Mouse (Mus musculus) liver, embryonic 12.5 days (tissue): ENCODE results near the gene Hist1h4k. TPM values are rescaled to one million over a fixed set of nuclear protein-coding genes. Genes with fewer than 3 reads are reported as not detected.
A peak's percentile ranks its signal among the peaks of the same experiment; 100 is the strongest.
"Not testable (repeated sequence)": the region's sequence is repeated elsewhere in the genome, so short reads cannot be mapped to it uniquely, and the experiment has no call there.

Source experiments
- ATAC-seq: fragments of 200-750 bp; cut with Nextera tagmentation; 2 replicates; pipeline ENCODE4 v1.8.0; 2017; ENCODE audit warnings: moderate number of reproducible peaks, mild to moderate bottlenecking, moderate library complexity
- H3K27ac ChIP-seq: fragments of 300-500 bp; sonication (generic); 2 replicates; pipeline ENCODE4 v1.5.1; 2016; ENCODE audit warnings: mild to moderate bottlenecking
- H3K27me3 ChIP-seq: fragments of 300-500 bp; sonication (generic); replicated peaks from 2 replicates; pipeline ENCODE4 v1.6.1; 2016; ENCODE audit warnings: mild to moderate bottlenecking, moderate library complexity
- H3K36me3 ChIP-seq: fragments of 300-500 bp; sonication (generic); 2 replicates; pipeline ENCODE4 v1.6.1; 2016; ENCODE audit warnings: mild to moderate bottlenecking, moderate library complexity
- H3K4me1 ChIP-seq: fragments of 300-500 bp; sonication (generic); 2 replicates; pipeline ENCODE4 v1.6.1; 2016
- H3K4me2 ChIP-seq: fragments of 300-500 bp; sonication (generic); 2 replicates; pipeline ENCODE4 v1.6.1; 2016; ENCODE audit warnings: mild to moderate bottlenecking, moderate library complexity
- H3K4me3 ChIP-seq: fragments of 300-500 bp; sonication (generic); 2 replicates; pipeline ENCODE4 v1.5.1; 2016; ENCODE audit warnings: mild to moderate bottlenecking, moderate library complexity
- H3K9ac ChIP-seq: fragments of 300-500 bp; sonication (generic); 2 replicates; pipeline ENCODE4 v1.6.1; 2016; ENCODE audit warnings: mild to moderate bottlenecking, moderate library complexity
- H3K9me3 ChIP-seq: fragments of 300-500 bp; sonication (generic); replicated peaks from 2 replicates; pipeline ENCODE4 v1.6.1; 2016; ENCODE audit warnings: mild to moderate bottlenecking, moderate library complexity
- WGBS: fragments of 180-500 bp; shearing (Covaris S2); methylation state at CpG from one replicate; pipeline ENCODE4 v1.1.7; 2016; ENCODE audit not compliant: insufficient replicate concordance; 5-methylcytosine and 5-hydroxymethylcytosine counted together
- polyA plus RNA-seq: library from polyadenylated mRNA; unstranded; fragments of >200 nt; fragmentation: Nextera tagmentation; extraction: Ambion mirVana; gene quantifications from 2 replicates; pipeline ENCODE4 v1.2.1, GENCODE M21; 2016

Hist1h4k gene
- polyA plus RNA-seq, 1 experiment from 2014 or later: 3.7 TPM

DNA sequence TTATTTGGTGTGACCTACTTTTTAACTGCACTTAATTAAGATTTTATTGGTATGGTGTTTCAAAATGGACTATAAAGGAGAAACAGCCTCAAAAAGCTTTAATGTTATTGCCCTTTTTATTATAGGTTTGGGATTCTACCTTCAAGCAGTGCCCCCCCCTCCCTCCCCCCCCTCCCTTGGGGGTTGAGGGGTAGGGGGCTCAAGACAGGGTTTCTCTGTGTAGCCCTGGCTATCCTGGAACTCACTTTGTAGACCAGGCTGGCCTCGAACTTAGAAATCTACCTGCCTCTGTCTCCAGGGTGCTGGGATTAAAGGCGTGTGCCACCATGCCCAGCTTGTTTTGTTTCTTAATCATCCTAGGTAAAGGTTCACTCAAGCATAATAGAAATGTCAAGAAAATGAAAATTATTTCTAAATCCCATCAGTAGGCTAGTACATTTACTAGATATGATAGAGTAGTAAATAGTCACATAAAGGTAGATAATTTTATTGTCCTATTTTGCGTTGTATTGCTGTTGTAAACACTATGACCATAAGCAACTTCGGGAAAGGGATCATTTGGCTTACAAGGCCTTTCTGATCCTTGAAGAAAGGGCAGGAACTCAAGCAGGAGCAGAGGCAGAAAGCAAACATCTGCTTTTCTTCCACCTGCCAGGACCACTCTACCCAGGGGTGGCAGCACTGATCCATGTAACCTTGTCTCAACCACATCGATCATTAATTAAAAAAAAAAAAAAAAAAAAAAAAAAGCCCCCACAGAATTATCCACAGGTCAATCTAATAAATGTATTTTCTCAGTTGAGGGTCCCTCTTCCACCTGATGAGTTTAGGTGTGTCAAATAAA, 27.1 kb downstream of the Hist1h4k start:
- Histone ChIP-seq H3K27me3 (no peaks in the 10 kb centered on the region), H3K36me3 (no peaks in the 10 kb centered on the region), H3K9me3 (no peaks in the 10 kb centered on the region), H3K4me1 (peaks cover 42% of the 10 kb centered on the region), H3K4me3 (peak overlapping the region; percentile 44), H3K27ac (peak overlapping the region; percentile 97), H3K9ac (peak overlapping the region; percentile 62), H3K4me2 (peak overlapping the region; percentile 83)
- no peak for ATAC-seq
- WGBS: 39% methylated on average over 5 of the region's 5 CpGs

DNA sequence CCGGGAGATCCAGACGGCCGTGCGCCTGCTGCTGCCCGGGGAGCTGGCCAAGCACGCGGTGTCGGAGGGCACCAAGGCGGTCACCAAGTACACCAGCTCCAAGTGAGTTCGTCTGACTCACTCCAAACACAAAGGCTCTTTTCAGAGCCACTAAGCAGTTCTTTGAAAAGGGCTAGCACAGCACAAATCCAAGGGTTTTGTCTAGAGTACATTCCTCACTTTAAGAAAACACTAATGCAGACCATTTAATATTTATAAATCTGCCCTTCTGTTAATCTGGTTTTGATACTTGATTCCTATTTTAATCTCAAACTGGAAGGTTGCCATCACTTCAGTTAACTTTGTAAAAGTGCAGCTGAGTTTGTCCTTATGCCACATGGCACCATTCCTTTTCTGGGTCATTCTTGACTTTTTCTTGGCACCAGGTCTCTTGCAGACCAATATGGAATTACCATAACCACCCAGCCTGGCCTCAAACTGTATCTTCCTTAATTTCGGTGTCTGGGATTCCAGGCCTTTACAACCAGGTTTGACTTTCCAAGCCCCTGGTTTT, 27.9 kb downstream of the Hist1h4k start:
- peak overlapping the region; percentile 62 for H3K9ac ChIP-seq
- peak overlapping the region; percentile 44 for H3K4me3 ChIP-seq
- H3K36me3 ChIP-seq: no peaks in the 10 kb centered on the region
- H3K9me3 ChIP-seq: no peaks in the 10 kb centered on the region
- peak overlapping the region; percentile 83 for H3K4me2 ChIP-seq
- H3K27ac ChIP-seq: peak overlapping the region; percentile 97
- ATAC-seq: peak; percentile 36
- H3K27me3 ChIP-seq: no peaks in the 10 kb centered on the region
- H3K4me1 ChIP-seq: peaks cover 40% of the 10 kb centered on the region
- WGBS: 3% methylated on average over 11 of the region's 11 CpGs

DNA sequence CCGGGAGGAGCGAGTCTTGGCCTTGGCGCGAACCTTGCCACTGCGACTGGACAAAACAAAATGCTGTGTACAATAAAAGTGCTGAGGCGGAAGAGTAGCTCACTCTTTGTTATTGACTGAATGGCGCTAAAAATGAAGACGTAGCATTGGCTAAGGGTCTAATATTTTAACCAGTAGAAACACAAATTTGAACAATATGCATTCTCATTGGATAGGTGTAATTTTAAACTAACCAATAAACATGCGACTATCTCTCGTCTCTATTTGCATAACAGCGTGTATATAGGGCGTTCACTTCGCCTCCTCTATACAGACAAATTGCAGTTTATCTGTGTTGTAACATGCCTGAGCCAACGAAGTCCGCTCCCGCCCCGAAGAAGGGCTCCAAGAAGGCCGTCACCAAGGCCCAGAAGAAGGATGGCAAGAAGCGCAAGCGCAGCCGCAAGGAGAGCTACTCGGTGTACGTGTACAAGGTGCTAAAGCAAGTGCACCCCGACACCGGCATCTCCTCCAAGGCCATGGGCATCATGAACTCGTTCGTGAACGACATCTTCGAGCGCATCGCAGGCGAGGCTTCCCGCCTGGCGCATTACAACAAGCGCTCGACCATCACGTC, 28.4 kb downstream of the Hist1h4k start, which contains the start of gene Hist1h2bm:
TSS of gene Hist1h2bm (plus strand) at position 288 of the 616 bp plus-strand sequence.
- WGBS: 0% methylated on average over 37 of the region's 37 CpGs

DNA sequence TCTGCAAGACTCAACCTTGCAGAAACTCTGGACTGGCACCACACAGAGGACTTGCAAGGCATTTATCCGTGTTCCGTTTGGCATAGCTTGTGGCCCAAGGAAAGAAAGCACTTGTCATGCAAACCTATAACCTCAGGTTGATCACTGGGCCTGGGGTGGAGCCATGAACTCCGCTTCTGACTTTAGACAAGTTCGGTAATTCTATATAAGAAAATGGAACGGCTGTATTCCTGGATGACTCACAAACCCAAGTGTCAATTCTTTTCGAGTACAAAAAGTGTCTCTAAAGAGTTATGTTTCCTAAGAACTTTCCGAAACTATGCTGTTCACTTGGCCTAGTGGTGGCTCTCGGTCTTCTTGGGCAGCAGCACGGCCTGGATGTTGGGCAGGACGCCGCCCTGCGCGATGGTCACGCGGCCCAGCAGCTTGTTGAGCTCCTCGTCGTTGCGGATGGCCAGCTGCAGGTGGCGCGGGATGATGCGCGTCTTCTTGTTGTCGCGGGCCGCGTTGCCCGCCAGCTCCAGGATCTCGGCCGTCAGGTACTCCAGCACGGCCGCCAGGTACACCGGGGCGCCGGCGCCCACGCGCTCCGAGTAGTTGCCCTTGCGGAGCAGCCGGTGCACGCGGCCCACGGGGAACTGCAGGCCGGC, 29.1 kb downstream of the Hist1h4k start:
- peak overlapping the region; percentile 90 for H3K9ac ChIP-seq
- H3K27me3 ChIP-seq, H3K9me3 ChIP-seq, H3K36me3 ChIP-seq: not testable (repeated sequence)
- peak overlapping the region; percentile 97 for H3K27ac ChIP-seq
- 3% methylated on average over 18 of the region's 44 CpGs for WGBS
- H3K4me3 ChIP-seq: peak overlapping the region; percentile 58
- H3K4me1 ChIP-seq: peaks cover 46% of the 10 kb centered on the region
- peak; percentile 9 for ATAC-seq
- H3K4me2 ChIP-seq: peak overlapping the region; percentile 83

More for the DNA sequence above, 28.4 kb downstream of the Hist1h4k start, which contains the start of gene Hist1h2bm:
- Histone ChIP-seq H3K9ac (peak within 1 kb of the TSS; percentile 90), H3K27ac (peak within 1 kb of the TSS; percentile 97), H3K4me3 (peak within 1 kb of the TSS; percentile 58), H3K4me1 (peaks cover 44% of the 10 kb centered on the region), H3K4me2 (peak within 1 kb of the TSS; percentile 83)
- not testable (repeated sequence) for H3K27me3 ChIP-seq, H3K9me3 ChIP-seq, H3K36me3 ChIP-seq
- peak; percentile 92 for ATAC-seq

DNA sequence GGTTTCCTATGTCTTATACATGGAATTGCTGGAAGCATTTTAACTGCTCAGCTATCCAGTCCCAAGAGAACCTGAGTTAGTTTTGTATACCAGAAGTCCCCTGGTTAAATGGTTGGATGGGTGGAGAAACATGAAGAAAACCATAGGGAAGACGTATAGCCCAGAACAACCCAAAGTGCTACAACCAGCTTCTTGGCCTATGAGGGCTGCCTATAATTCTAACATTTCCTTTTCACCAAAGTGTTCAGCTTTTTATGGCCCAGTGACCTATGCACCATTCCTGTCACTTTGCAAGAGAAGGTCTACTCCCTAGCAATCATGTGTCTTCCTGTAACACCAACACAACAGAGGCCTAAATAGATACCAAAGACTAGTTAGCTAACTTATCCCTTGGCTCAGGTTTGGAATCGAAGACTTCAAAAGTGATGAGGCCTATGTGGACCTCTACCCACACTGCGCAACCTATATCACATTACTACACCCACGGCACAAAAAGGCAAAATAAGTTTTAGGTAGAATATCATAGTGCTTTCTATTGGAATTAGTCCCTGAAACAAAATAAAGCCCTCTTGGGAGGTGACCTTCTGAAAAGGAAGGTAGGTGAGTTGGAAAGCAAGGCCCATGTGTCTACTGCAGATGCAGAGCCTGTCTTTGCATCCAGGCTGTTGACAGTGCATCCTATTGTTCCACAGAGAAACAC, 31.8 kb downstream of the Hist1h4k start:
- H3K4me3 ChIP-seq: peak overlapping the region; percentile 61
- H3K9me3 ChIP-seq: no peaks in the 10 kb centered on the region
- peak overlapping the region; percentile 90 for H3K9ac ChIP-seq
- H3K36me3 ChIP-seq: no peaks in the 10 kb centered on the region
- no peaks in the 10 kb centered on the region for H3K27me3 ChIP-seq
- no peak for ATAC-seq
- H3K4me1 ChIP-seq: peaks cover 57% of the 10 kb centered on the region
- H3K4me2 ChIP-seq: peak overlapping the region; percentile 77
- H3K27ac ChIP-seq: peak overlapping the region; percentile 98
- 48% methylated on average over 4 of the region's 4 CpGs for WGBS

DNA sequence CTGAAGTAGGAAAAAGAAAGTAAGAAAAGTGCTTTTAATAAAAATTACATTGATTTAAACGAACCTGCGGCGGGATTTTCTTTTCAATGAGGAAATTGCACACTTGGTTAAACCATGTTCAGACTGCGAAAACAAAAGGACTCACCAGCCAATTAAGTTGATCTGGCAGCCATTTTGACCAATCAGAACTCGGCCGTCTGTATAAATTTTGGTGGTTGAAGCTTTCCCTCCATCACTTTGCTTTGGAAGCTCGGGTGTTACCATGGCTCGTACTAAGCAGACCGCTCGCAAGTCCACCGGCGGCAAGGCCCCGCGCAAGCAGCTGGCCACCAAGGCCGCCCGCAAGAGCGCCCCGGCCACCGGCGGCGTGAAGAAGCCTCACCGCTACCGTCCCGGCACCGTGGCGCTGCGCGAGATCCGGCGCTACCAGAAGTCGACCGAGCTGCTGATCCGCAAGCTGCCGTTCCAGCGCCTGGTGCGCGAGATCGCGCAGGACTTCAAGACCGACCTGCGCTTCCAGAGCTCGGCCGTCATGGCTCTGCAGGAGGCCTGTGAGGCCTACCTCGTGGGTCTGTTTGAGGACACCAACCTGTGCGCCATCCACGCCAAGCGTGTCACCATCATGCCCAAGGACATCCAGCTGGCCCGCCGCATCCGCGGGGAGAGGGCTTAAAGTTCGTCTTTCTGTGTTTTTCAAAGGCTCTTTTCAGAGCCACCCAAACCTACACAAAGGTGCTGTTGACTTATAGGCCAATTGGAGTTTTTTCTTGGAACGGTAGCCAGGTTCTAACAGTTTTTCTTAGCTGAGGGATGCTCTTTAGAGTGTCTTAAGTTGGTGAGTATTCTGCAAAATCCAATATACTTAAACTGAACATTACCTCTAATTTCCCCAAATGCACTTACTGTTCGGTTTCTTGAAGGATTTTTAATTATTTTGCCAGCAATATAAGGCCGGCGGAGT, 32.6 kb downstream of the Hist1h4k start, which contains the start of gene Hist1h3h:
TSS of gene Hist1h3h (plus strand) at position 263 of the 961 bp plus-strand sequence.
- WGBS: under 1% methylated on average over 27 of the region's 56 CpGs
- H3K4me3 ChIP-seq: peak within 1 kb of the TSS; percentile 61
- not testable (repeated sequence) for H3K27me3 ChIP-seq, H3K9me3 ChIP-seq, H3K36me3 ChIP-seq
- peak within 1 kb of the TSS; percentile 91 for H3K4me2 ChIP-seq
- peak within 1 kb of the TSS; percentile 99 for H3K27ac ChIP-seq
- peaks cover 52% of the 10 kb centered on the region for H3K4me1 ChIP-seq
- ATAC-seq: peak; percentile 25
- peak within 1 kb of the TSS; percentile 90 for H3K9ac ChIP-seq

DNA sequence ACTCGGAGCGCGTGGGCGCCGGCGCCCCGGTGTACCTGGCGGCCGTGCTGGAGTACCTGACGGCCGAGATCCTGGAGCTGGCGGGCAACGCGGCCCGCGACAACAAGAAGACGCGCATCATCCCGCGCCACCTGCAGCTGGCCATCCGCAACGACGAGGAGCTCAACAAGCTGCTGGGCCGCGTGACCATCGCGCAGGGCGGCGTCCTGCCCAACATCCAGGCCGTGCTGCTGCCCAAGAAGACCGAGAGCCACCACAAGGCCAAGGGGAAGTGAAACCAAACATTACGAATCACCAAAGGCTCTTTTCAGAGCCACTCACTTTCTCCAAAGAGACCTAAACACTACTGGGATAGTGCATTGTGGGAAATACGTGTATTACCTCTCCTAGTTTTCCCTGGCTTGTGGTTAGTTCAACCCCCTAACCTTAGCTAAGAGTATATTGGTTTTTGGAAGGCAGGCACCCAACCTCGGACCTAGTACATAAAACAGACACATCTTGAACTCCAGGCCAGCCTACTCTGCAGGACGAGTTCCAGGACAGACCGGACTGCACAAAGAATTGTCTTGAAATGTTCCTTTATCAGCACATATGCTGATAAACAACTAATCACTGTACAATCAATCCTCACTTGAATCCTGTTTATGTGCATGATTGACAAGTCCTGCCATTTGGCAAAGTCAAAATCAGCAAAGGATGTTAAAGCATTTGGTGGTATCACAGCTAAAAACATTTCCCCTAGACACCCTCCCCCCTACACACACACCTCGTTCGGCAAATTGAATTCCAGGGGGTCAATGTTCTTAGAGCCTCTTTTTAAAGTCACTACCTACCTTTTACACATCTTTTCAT, 33.5 kb downstream of the Hist1h4k start:
- ATAC-seq: peak; percentile 2
- under 1% methylated on average over 15 of the region's 38 CpGs for WGBS
- Histone ChIP-seq H3K27ac (peak overlapping the region; percentile 99), H3K9ac (peak overlapping the region; percentile 85), H3K4me2 (peak overlapping the region; percentile 91), H3K4me1 (peaks cover 53% of the 10 kb centered on the region), H3K4me3 (peak overlapping the region; percentile 59)
- H3K27me3 ChIP-seq, H3K9me3 ChIP-seq, H3K36me3 ChIP-seq: not testable (repeated sequence)

DNA sequence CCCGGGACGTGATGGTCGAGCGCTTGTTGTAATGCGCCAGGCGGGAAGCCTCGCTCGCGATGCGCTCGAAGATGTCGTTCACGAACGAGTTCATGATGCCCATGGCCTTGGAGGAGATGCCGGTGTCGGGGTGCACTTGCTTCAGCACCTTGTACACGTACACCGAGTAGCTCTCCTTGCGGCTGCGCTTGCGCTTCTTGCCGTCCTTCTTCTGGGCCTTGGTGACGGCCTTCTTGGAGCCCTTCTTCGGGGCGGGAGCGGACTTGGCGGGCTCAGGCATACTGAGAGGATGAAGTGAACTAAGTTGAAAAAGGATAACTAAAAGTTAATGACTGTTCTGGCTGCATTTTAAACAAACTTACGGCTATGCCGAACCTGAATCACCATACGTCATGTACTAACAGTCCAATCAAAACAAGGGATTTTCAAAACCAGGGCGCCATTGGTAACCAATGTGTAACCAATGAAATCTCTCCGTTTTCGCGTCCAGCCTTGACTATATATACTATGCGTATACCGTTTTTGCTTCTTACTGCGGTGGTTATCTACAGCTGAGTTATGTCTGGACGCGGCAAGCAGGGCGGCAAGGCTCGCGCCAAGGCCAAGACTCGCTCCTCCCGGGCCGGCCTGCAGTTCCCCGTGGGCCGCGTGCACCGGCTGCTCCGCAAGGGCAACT, 34.3 kb downstream of the Hist1h4k start, which contains the start of the genes Hist1h2bl and Hist1h2ai:
TSS of gene Hist1h2bl (minus strand) at position 280 of the 676 bp plus-strand sequence.
TSS of gene Hist1h2ai (plus strand) at position 559 of the 676 bp plus-strand sequence.
- H3K9ac ChIP-seq: peak within 1 kb of the TSS; percentile 85
- ATAC-seq: peak; percentile 85
- H3K36me3 ChIP-seq, H3K9me3 ChIP-seq, H3K27me3 ChIP-seq: not testable (repeated sequence)
- peak within 1 kb of the TSS; percentile 91 for H3K4me2 ChIP-seq
- H3K27ac ChIP-seq: peak within 1 kb of the TSS; percentile 99
- peak within 1 kb of the TSS; percentile 59 for H3K4me3 ChIP-seq
- H3K4me1 ChIP-seq: peaks cover 59% of the 10 kb centered on the region
- WGBS: under 1% methylated on average over 35 of the region's 50 CpGs

DNA sequence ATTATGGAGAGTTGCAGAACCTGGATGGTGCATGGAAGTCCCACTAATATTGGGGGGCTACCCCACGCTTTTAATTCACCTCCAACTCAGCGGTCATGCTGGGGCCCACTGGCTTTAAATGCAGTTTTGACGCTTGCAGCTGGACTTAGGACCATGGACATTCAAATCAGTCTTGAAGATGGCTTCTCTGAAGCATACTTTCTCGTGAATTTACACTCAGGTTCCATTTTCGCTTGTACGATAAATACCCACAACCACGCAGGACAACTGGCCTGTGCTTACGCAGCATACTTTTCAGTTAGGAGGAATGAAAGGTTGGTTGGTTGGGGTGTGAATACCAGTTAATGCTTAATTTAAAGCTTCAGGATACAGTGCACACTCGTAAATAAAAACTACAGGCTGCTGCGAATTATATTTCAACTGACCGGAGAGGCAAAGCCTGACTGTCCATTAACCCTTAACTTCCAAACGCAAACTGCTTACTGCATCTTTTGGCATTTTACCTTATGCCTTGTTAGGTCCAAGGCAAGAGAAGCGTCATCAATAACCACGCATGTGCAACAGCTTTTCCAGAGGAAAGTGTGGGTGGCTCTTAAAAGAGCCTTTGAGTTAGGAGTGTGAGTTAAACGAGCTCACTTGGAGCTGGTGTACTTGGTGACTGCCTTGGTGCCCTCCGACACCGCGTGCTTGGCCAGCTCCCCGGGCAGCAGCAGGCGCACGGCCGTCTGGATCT, 35.0 kb downstream of the Hist1h4k start:
- Histone ChIP-seq H3K27ac (peak overlapping the region; percentile 99), H3K4me2 (peak overlapping the region; percentile 91), H3K9ac (peak overlapping the region; percentile 85), H3K27me3 (no peaks in the 10 kb centered on the region), H3K9me3 (no peaks in the 10 kb centered on the region), H3K4me1 (peaks cover 52% of the 10 kb centered on the region), H3K4me3 (peak overlapping the region; percentile 59), H3K36me3 (no peaks in the 10 kb centered on the region)
- ATAC-seq: no peak
- WGBS: under 1% methylated on average over 22 of the region's 22 CpGs
